Mouse (Mus musculus) heart, postnatal 0 days (tissue): ENCODE data around the gene Igsf3. TPM values are rescaled to one million over a fixed set of nuclear protein-coding genes. Genes with fewer than 3 reads are reported as not detected.
A peak's percentile ranks its signal among the peaks of the same experiment; 100 is the strongest.

Source experiments
- ATAC-seq: fragments of 200-750 bp; cut with Nextera tagmentation; 2 replicates; pipeline ENCODE4 v1.8.0; 2017; ENCODE audit warnings: low read depth, moderate number of reproducible peaks, moderate library complexity; ENCODE audit not compliant: insufficient read depth
- DNase-seq: peaks from one replicate; pipeline ENCODE4 v3.0.0-alpha.2; 2016; ENCODE audit warnings: low spot score
- H3K27ac ChIP-seq: fragments of 300-500 bp; sonication (generic); 2 replicates; pipeline ENCODE4 v1.5.1; 2014; ENCODE audit warnings: low read depth, mild to moderate bottlenecking
- H3K27me3 ChIP-seq: fragments of 300-500 bp; sonication (generic); 2 replicates; pipeline ENCODE4 v1.6.1; 2014; ENCODE audit warnings: low read length, mixed read lengths; ENCODE audit not compliant: control insufficient read depth, insufficient read depth
- H3K36me3 ChIP-seq: fragments of 300-500 bp; sonication (generic); replicated peaks from 2 replicates; pipeline ENCODE4 v1.6.1; 2014; ENCODE audit warnings: low read length, mixed read lengths; ENCODE audit not compliant: control insufficient read depth, insufficient read depth
- H3K4me1 ChIP-seq: fragments of 300-500 bp; sonication (generic); 2 replicates; pipeline ENCODE4 v1.6.1; 2014; ENCODE audit warnings: antibody characterized with exemption; ENCODE audit not compliant: control insufficient read depth, insufficient read depth
- H3K4me2 ChIP-seq: fragments of 300-500 bp; sonication (generic); 2 replicates; pipeline ENCODE4 v1.6.1; 2014; ENCODE audit warnings: low read depth, mild to moderate bottlenecking, low read length, moderate library complexity
- H3K4me3 ChIP-seq: fragments of 300-500 bp; sonication (generic); 2 replicates; pipeline ENCODE4 v1.5.1; 2014; ENCODE audit warnings: low read depth, low read length
- H3K9ac ChIP-seq: fragments of 300-500 bp; sonication (generic); replicated peaks from 2 replicates; pipeline ENCODE4 v1.6.1; 2014; ENCODE audit warnings: low read depth, low read length, mixed read lengths
- H3K9me3 ChIP-seq: fragments of 300-500 bp; sonication (generic); replicated peaks from 2 replicates; pipeline ENCODE4 v1.6.1; 2016; ENCODE audit warnings: low read length; ENCODE audit not compliant: control insufficient read depth
- CTCF ChIP-seq: IDR thresholded peaks from 2 replicates; pipeline ENCODE4 v1.5.1; 2016; ENCODE audit warnings: antibody characterized with exemption, control low read depth, low read depth
- EP300 ChIP-seq: IDR thresholded peaks from 2 replicates; pipeline ENCODE4 v1.6.1; 2016; ENCODE audit warnings: antibody characterized with exemption, low read depth
- WGBS: fragments of 180-500 bp; shearing (Covaris S2); extraction: QIAGEN DNeasy Blood & Tissue Kit; methylation state at CpG from one replicate; pipeline ENCODE4 v1.1.7; 2014; 5-methylcytosine and 5-hydroxymethylcytosine counted together
- polyA plus RNA-seq: library from polyadenylated mRNA; unstranded; fragments of >200 nt; fragmentation: Nextera tagmentation; extraction: Ambion mirVana; gene quantifications from 2 replicates; pipeline ENCODE4 v1.2.1, GENCODE M21; 2015
- total RNA-seq: library from RNA; depleted of rRNA; stranded (reverse); fragments of >200 nt; gene quantifications from 2 replicates; pipeline ENCODE4 v1.2.3, GENCODE M21; 2014; ENCODE audit warnings: low replicate concordance

The Igsf3 gene
- total and polyA plus RNA-seq, 2 experiments from 2014 or later = 18.0 to 23.9 TPM

GRCm38 (mm10) chr3:101382751-101383150 lies 5.9 kb downstream of the Igsf3 start:
- Histone ChIP-seq H3K27me3 (no peaks in the 10 kb centered on the region), H3K4me3 (no peak overlapping the region), H3K9me3 (no peaks in the 10 kb centered on the region), H3K36me3 (no peaks in the 10 kb centered on the region), H3K4me1 (peaks cover 37% of the 10 kb centered on the region), H3K4me2 (no peak overlapping the region), H3K27ac (no peak overlapping the region), H3K9ac (no peak overlapping the region)
- TF ChIP-seq EP300 (no peak), CTCF (no peak)
- DNase-seq (no peak), ATAC-seq (no peak)
- WGBS = 69% methylated on average over 4 of the region's 4 CpGs

- ATAC-seq (no peak), DNase-seq (no peak)
- no peaks in the 10 kb centered on the region for H3K36me3 ChIP-seq
- no peak overlapping the region for H3K4me3 ChIP-seq
- no peak for TF ChIP-seq EP300
- TF ChIP-seq CTCF = no peak
- H3K9ac ChIP-seq = no peak overlapping the region
- no peaks in the 10 kb centered on the region for H3K9me3 ChIP-seq
- peaks cover 21% of the 10 kb centered on the region for H3K4me1 ChIP-seq
- no peaks in the 10 kb centered on the region for H3K27me3 ChIP-seq
- 60% methylated on average over 8 of the region's 8 CpGs for WGBS
- H3K4me2 ChIP-seq = no peak overlapping the region
- H3K27ac ChIP-seq = no peak overlapping the region
Measured at GRCm38 (mm10) chr3:101386430-101387016, 9.6 kb downstream of the Igsf3 start.

- ATAC-seq (no peak), DNase-seq (no peak)
- no peaks in the 10 kb centered on the region for H3K27me3 ChIP-seq
- TF ChIP-seq CTCF (no peak), EP300 (no peak)
- peak overlapping the region; percentile 18; the same call in 1 of the 2 replicates for H3K27ac ChIP-seq
- peaks cover 14% of the 10 kb centered on the region; the same call in 1 of the 2 replicates for H3K4me1 ChIP-seq
- WGBS = 10% methylated on average over 10 of the region's 10 CpGs
- no peaks in the 10 kb centered on the region for H3K36me3 ChIP-seq
- H3K9ac ChIP-seq = no peak overlapping the region
- H3K9me3 ChIP-seq = no peaks in the 10 kb centered on the region
- peak overlapping the region; percentile 22; the same call in 1 of the 2 replicates for H3K4me2 ChIP-seq
- no peak overlapping the region for H3K4me3 ChIP-seq
Measured at GRCm38 (mm10) chr3:101387849-101388248, 11.0 kb downstream of the Igsf3 start.

- DNase-seq (no peak), ATAC-seq (no peak)
- TF ChIP-seq CTCF (no peak), EP300 (no peak)
- H3K4me3 ChIP-seq = no peak overlapping the region
- H3K27me3 ChIP-seq = no peaks in the 10 kb centered on the region
- 72% methylated on average over 3 of the region's 3 CpGs for WGBS
- H3K4me1 ChIP-seq = peaks cover 22% of the 10 kb centered on the region
- no peak overlapping the region for H3K9ac ChIP-seq
- no peak overlapping the region for H3K27ac ChIP-seq
- H3K9me3 ChIP-seq = no peaks in the 10 kb centered on the region
- no peaks in the 10 kb centered on the region for H3K36me3 ChIP-seq
- H3K4me2 ChIP-seq = no peak overlapping the region
Measured at GRCm38 (mm10) chr3:101389566-101389965, 12.7 kb downstream of the Igsf3 start.

DNA sequence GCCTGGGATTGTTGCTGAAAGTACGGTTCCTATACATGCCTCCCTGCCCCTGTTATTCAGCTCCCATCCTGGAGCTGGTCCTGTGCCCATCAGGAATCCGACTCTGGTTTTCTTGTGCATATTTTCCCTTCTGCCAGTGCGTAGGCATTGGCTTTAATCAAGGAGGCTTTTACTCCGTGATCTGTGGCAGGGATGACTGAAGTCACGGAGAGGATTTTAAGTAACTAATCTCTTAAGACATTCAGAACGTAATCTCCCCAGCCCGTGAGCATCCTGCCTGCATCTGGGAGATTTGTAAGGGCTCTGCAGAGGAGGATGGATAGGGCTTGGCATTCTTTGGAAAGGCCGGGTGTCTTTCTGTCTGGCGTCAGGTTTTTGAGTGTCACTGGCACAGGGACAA lies 13.6 kb downstream of the Igsf3 start:
- no peak for DNase-seq
- Histone ChIP-seq H3K9ac (no peak overlapping the region), H3K9me3 (no peaks in the 10 kb centered on the region), H3K36me3 (no peaks in the 10 kb centered on the region), H3K27ac (no peak overlapping the region), H3K4me2 (no peak overlapping the region), H3K4me3 (no peak overlapping the region), H3K4me1 (peaks cover 31% of the 10 kb centered on the region), H3K27me3 (no peaks in the 10 kb centered on the region)
- ATAC-seq = no peak
- TF ChIP-seq EP300 (no peak), CTCF (no peak)
- WGBS = 50% methylated on average over 9 of the region's 9 CpGs

GRCm38 (mm10) chr3:101391991-101392390 lies 15.1 kb downstream of the Igsf3 start:
- no peak for DNase-seq
- H3K36me3 ChIP-seq = no peaks in the 10 kb centered on the region
- ATAC-seq = no peak
- H3K9ac ChIP-seq = no peak overlapping the region
- 93% methylated on average over 6 of the region's 6 CpGs for WGBS
- H3K4me1 ChIP-seq = peaks cover 41% of the 10 kb centered on the region
- H3K9me3 ChIP-seq = no peaks in the 10 kb centered on the region
- H3K27me3 ChIP-seq = no peaks in the 10 kb centered on the region
- no peak overlapping the region for H3K4me2 ChIP-seq
- no peak overlapping the region for H3K4me3 ChIP-seq
- TF ChIP-seq CTCF (no peak), EP300 (no peak)
- no peak overlapping the region for H3K27ac ChIP-seq
